Mouse (Mus musculus) right cerebral cortex, postnatal 25 days (tissue): ENCODE results near the gene Nr5a1.

Source experiments
- DNase-seq: peaks from one replicate; pipeline ENCODE4 v3.0.0; 2022

Nr5a1 gene

GRCm38 (mm10) chr2:38647201-38647606 lies 67.1 kb downstream of the Nr5a1 start:
- peak; percentile 63 for DNase-seq

GRCm38 (mm10) chr2:38645936-38646335 lies 68.4 kb downstream of the Nr5a1 start:
- peak; percentile 64 for DNase-seq

- peak; percentile 83 for DNase-seq
Measured at GRCm38 (mm10) chr2:38643625-38644427, 70.5 kb downstream of the Nr5a1 start, which contains the start of gene Psmb7. Gene Psmb7 (minus strand): TSS chr2:38644087.
